Mouse (Mus musculus) CH12.LX (cell line): ENCODE measurements at regions not wholly inside any gene's neighbourhood (a gene's known extent, or its start where the extent isn't known, plus 50 kb on each side); places are given as distances from the start of the nearest gene placed in this dataset.

Experiments used
- CTCF ChIP-seq, 2 experiments: IDR thresholded peaks in 1 of 2; conservative IDR thresholded peaks in 1 of 2; 2 replicates each; pipeline ENCODE4 v1.5.1; 2011 to 2012; ENCODE audit warnings: low read depth in 2 of 2, low read length in 2 of 2, improper control_type of control experiment in 1 of 2, inconsistent platforms in 1 of 2, mild to moderate bottlenecking in 1 of 2, moderate library complexity in 1 of 2
- EP300 ChIP-seq: IDR thresholded peaks from 2 replicates; pipeline ENCODE4 v1.6.1; 2011; ENCODE audit warnings: low read length, improper control_type of control experiment
- ETS1 ChIP-seq: conservative IDR thresholded peaks from 2 replicates; pipeline ENCODE4 v1.6.1; 2012; ENCODE audit warnings: low read depth, mild to moderate bottlenecking, inconsistent platforms, low read length, improper control_type of control experiment, moderate library complexity
- MAFK ChIP-seq: IDR thresholded peaks from 2 replicates; pipeline ENCODE4 v1.6.1; 2011; ENCODE audit warnings: low read length, improper control_type of control experiment; ENCODE audit not compliant: insufficient replicate concordance
- MEF2A ChIP-seq: IDR thresholded peaks from 2 replicates; pipeline ENCODE4 v1.6.1; 2014; ENCODE audit warnings: low read depth, mild to moderate bottlenecking, inconsistent platforms, low read length, improper control_type of control experiment, borderline replicate concordance
- MYC ChIP-seq: IDR thresholded peaks from 2 replicates; pipeline ENCODE4 v1.6.1; 2011; ENCODE audit warnings: low read depth, mild to moderate bottlenecking, improper control_type of control experiment, low read length
- POLR2A ChIP-seq: IDR thresholded peaks from 2 replicates; pipeline ENCODE4 v1.6.1; 2011; ENCODE audit warnings: low read depth, mild to moderate bottlenecking, improper control_type of control experiment, low read length
- POLR2AphosphoS2 ChIP-seq: IDR thresholded peaks from 2 replicates; pipeline ENCODE4 v1.6.1; 2011; ENCODE audit warnings: low read depth, low read length, improper control_type of control experiment
- TBP ChIP-seq: conservative IDR thresholded peaks from 2 replicates; pipeline ENCODE4 v1.6.1; 2011; ENCODE audit warnings: low read depth, low read length, improper control_type of control experiment
- ZKSCAN1 ChIP-seq: IDR thresholded peaks from 2 replicates; pipeline ENCODE4 v1.6.1; 2012; ENCODE audit warnings: low read depth, inconsistent platforms, low read length, improper control_type of control experiment, borderline replicate concordance
- ZNF384 ChIP-seq: IDR thresholded peaks from 2 replicates; pipeline ENCODE4 v1.6.1; 2012; ENCODE audit warnings: low read depth, low read length, improper control_type of control experiment, inconsistent platforms

DNA sequence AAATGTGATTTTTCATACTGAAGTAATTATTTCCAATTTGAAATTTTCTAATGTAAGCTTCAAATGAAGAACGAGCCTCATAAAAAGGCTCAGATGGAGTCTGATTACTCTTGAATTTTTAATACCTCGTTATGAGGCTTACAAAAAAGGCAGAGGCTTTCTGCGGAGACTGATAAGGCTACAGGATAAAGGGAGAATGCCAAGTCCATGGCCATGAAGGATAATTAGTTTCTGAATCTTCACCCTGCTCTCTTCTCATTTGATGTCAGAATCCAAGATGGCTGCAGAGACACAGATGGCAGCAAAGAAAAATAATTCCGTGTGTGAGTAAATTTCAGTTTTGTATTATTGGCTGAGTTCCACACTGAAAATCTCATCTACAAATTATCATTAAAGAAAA, 367.3 kb upstream of the Gm21833 start:
- no peak for TF ChIP-seq MYC
- no peak for TF ChIP-seq EP300
- no peak for TF ChIP-seq ZKSCAN1
- no peak for TF ChIP-seq POLR2A
- no peak for TF ChIP-seq POLR2AphosphoS2
- no peak for TF ChIP-seq TBP
- no peak for TF ChIP-seq MEF2A
- TF ChIP-seq CTCF (conservative IDR thresholded peaks at IDR 0.05 in 1 of 2, IDR thresholded peaks at IDR 0.05 in 1 of 2; ENCODE audit: low read depth in 2 of 2, low read length in 2 of 2) = no peak
- no peak for TF ChIP-seq MAFK
- TF ChIP-seq ZNF384 = no peak
- TF ChIP-seq ETS1 = no peak
